Mouse (Mus musculus): ENCODE measurements around the gene Ergic1. TPM values are rescaled to one million over a fixed set of nuclear protein-coding genes. Genes with fewer than 3 reads are reported as not detected.
A peak's percentile ranks its signal among the peaks of the same experiment; 100 is the strongest.

Gene Ergic1
- polyA plus RNA-seq (2015; fragmentation: Nextera tagmentation; extraction: Ambion mirVana) = 33.8 and 35.7 TPM in 2 replicates

DNA sequence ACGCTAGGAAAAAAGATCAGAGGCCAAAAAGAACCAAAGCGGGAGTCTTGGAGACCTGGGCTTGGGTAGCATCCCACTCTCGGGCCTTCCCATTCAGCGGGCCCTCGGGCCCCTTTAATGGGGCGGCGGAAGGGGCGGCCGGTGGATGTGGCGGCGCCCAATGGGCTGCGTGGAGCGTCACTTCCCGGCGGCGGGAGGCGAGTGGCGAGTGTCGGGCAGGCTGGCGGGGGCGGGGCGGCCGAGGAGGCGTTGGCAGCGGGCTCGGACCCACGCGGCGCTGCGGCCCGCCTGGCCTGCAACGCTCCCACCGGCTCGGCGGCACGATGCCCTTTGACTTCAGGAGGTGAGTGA, at the start of gene Ergic1:
TSS of gene Ergic1 (plus strand) at position 200 of the 351 bp plus-strand sequence.
- H3K4me2 ChIP-seq = peak within 1 kb of the TSS; percentile 91
- H3K27ac ChIP-seq (replicated peaks) = peak within 1 kb of the TSS; percentile 62
- no peaks in the 10 kb centered on the region for H3K9me3 ChIP-seq (replicated peaks)
- under 1% methylated on average over 36 of the region's 36 CpGs for WGBS (ENCODE audit: insufficient replicate concordance)
- H3K4me1 ChIP-seq (replicated peaks) = peaks cover 50% of the 10 kb centered on the region
- peak within 1 kb of the TSS; percentile 65 for H3K4me3 ChIP-seq (replicated peaks)
- ATAC-seq (ENCODE audit: insufficient read depth) = peak; percentile 89
- H3K9ac ChIP-seq = peak within 1 kb of the TSS; percentile 61
- H3K36me3 ChIP-seq (replicated peaks) = 0 out of 2 replicates have a peak, but pooled peaks cover 7% of the 10 kb centered on the region
- peaks cover 6% of the 10 kb centered on the region; the same call in 1 of the 2 replicates for H3K27me3 ChIP-seq

DNA sequence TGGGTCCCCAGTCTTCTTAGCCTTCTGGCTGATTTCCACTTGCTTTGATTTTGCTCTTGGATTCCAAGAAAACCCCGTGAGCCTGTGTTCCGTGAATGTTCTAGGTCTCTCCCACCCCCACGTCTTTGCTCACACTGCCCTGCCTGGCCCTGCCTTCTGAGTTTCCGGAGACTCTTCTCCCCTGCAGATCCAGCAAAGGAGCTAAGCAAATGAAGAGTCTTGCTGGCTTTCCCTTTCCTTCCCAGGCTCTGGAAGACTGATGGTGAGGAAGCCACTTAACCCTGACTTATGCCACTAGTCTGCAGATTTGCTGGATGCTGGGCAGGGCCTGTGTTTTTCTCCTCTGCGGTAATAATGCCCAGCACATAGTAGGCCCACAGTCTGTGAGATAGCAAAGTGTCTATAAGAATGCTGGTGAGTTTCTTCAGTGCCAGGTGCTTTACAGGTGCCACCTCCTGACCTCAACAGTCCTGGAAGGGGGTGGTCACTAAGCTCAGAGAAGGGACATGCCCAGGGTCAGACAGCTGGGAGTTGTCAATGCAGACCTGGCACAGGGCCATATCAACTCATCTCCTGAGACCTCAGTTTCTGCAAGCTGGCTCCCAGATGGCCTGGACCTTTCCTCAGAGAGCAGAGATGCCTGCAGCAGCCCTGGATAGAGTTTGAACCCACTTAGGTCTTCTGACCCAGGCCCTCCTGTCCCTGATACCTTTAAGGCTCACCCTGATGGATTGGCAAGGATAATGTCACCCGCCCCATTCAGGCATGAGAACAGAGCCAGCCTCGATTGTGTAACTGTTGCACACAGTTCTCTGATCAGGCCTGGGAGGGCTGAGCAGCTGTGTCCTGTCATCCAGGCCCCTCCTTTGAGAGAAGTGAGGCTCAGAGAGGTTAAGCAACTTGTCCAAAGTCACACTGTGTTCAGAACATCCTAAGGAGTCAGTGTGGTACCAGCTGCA, 49.2 kb upstream of the Ergic1 start:
- WGBS (ENCODE audit: insufficient replicate concordance) = 68% methylated on average over 7 of the region's 7 CpGs

DNA sequence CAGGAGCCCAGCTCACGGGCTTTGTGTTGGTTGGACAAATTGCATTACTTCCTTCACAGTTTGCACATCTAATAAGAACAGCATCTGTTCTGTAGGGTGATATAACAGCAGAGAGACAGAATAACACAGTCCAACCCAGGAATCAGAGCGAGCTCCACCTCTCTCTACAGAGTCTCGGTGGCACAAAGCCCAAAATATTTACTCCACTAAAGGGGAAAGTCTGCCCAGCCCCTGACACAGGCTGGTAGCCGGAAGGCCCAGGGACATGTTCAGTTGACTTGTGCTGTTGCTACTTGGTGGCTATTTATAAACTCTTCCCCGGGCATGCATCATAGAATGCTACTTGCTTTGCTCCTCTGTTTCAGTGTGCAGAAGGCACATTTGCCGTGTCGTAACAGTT, 48.3 kb upstream of the Ergic1 start:
- Histone ChIP-seq H3K9ac (peak overlapping the region; percentile 31), H3K27ac (replicated peaks) (peak overlapping the region; percentile 100), H3K4me2 (no peak overlapping the region), H3K9me3 (replicated peaks) (no peaks in the 10 kb centered on the region), H3K4me3 (replicated peaks) (no peak overlapping the region), H3K27me3 (no peaks in the 10 kb centered on the region), H3K4me1 (replicated peaks) (peaks cover 90% of the 10 kb centered on the region), H3K36me3 (replicated peaks) (no peaks in the 10 kb centered on the region)
- ATAC-seq (ENCODE audit: insufficient read depth) = no peak
- 53% methylated on average over 7 of the region's 7 CpGs for WGBS (ENCODE audit: insufficient replicate concordance)

More for the DNA sequence above, 49.2 kb upstream of the Ergic1 start:
- Histone ChIP-seq H3K9ac (peak overlapping the region; percentile 31), H3K9me3 (replicated peaks) (no peaks in the 10 kb centered on the region), H3K27ac (replicated peaks) (peak overlapping the region; percentile 100), H3K4me1 (replicated peaks) (peaks cover 87% of the 10 kb centered on the region), H3K27me3 (no peaks in the 10 kb centered on the region), H3K36me3 (replicated peaks) (peaks cover under 1% of the 10 kb centered on the region; the same call in 1 of the 2 replicates), H3K4me2 (no peak overlapping the region), H3K4me3 (replicated peaks) (no peak overlapping the region)
- no peak for ATAC-seq (ENCODE audit: insufficient read depth)

DNA sequence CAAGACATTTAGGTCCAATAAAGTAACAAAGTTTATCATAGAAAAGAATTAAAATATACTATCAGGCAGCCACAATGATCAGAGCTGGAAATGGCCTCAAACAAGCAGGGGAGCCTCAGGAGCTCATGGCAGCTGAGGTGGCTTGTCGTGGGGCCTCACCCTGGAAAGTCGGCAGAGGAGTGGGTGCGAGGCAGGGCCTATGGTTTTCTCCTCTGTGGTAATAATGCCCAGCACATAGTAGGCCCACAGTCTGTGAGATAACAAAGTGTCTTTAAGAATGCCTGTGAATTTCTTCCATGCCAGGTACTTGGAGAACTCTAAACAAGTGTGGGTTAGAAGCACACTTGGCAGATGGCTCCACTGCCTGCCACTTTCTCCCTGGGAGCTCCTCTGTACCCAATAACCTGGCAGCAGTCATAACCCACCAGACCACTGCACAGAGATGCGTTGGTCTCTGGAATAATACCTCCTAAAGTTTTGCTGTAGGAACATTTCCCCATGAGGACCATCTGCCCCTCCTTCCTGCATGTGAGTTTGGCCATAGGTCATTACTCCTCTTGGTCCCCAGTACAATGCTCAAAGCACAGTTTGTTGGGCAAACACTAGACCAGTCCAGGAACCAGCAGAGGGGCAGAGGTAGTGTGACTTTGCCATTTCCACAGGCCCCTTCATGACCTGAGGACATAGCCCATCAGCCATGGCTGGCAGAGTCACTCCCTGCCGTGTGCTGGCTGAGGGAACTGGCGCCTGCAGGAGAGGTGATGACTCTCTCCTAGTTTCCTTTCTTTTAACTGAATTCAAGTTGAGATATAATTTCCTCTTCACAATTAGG, 47.6 kb upstream of the Ergic1 start:
- H3K4me2 ChIP-seq = peak overlapping the region; percentile 70
- H3K27ac ChIP-seq (replicated peaks) = peak overlapping the region; percentile 100
- peak; percentile 33; the same call in 1 of the 2 replicates for ATAC-seq (ENCODE audit: insufficient read depth)

DNA sequence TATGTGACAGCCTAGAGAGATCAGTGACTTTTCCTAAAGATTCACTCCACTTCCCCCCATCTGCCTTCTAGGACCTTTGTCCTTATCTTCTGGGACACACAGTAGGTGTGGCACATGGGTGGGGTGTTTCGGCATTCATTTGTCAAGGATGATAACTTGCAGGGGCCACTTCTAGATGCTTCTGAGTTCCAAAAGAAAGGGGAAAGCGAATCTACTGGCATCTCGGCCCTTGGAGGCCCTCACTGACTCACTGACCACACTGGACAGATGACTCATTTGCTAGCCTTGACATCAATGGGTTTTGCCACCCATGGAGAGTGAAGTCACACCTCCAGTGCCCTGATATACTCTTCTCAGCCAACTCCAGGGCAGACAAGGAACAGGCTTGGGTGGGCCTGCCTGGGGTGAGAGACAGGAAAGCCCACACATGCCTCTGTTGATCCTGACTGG, 46.7 kb upstream of the Ergic1 start:
- Histone ChIP-seq H3K9ac (peak overlapping the region; percentile 56), H3K27ac (replicated peaks) (peak overlapping the region; percentile 100), H3K4me3 (replicated peaks) (peak overlapping the region; percentile 21), H3K4me1 (replicated peaks) (peaks cover 81% of the 10 kb centered on the region), H3K36me3 (replicated peaks) (no peaks in the 10 kb centered on the region), H3K27me3 (no peaks in the 10 kb centered on the region), H3K9me3 (replicated peaks) (no peaks in the 10 kb centered on the region), H3K4me2 (peak overlapping the region; percentile 70)
- ATAC-seq (ENCODE audit: insufficient read depth) = peak; percentile 90
- 18% methylated on average over 3 of the region's 3 CpGs for WGBS (ENCODE audit: insufficient replicate concordance)

More for the DNA sequence above, 47.6 kb upstream of the Ergic1 start:
- Histone ChIP-seq H3K27me3 (no peaks in the 10 kb centered on the region), H3K4me3 (replicated peaks) (no peak overlapping the region), H3K9ac (peak overlapping the region; percentile 56), H3K4me1 (replicated peaks) (peaks cover 89% of the 10 kb centered on the region), H3K9me3 (replicated peaks) (no peaks in the 10 kb centered on the region), H3K36me3 (replicated peaks) (no peaks in the 10 kb centered on the region)
- 56% methylated on average over 6 of the region's 6 CpGs for WGBS (ENCODE audit: insufficient replicate concordance)

DNA sequence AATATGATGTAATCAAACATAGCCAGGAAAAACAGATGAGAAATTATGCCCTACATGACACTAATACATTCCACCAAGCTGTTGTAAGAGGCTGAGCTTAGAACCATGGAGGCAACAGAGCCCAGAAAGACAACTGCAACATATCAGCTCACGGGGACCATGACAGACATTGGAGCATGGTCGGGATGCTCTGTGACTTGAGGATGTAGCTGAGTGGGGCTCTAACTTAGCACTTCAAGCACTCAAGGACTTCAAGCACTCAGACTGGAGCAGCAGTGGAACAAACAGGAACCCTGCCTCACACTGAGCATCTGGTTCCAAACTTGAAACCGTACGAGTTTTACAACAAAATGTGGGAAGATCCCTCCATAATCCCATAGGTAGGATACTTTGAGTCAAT, 45.6 kb upstream of the Ergic1 start:
- peak overlapping the region; percentile 100 for H3K27ac ChIP-seq (replicated peaks)
- 89% methylated on average over 4 of the region's 4 CpGs for WGBS (ENCODE audit: insufficient replicate concordance)

DNA sequence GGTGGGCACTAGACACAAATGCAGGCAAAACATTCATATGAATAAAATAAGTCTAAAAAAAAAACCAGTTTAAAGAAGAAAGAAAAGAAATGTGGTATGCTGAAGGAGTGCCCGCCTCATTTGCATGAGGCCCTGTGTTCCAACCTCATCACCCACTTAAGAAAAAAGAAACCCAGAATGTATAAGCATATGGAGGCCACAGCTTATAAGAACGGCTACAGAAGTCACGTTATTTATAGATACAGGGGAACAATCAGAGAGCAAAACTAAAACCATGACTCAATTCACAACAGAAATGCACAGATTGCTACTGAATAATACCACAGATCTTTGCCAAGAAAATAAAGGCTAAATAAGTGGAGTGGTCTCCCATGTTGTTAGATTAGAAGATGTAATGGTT, 43.0 kb upstream of the Ergic1 start:
- no peak overlapping the region for H3K4me3 ChIP-seq (replicated peaks)
- ATAC-seq (ENCODE audit: insufficient read depth) = no peak
- no peaks in the 10 kb centered on the region for H3K36me3 ChIP-seq (replicated peaks)
- H3K9ac ChIP-seq = no peak overlapping the region
- H3K27me3 ChIP-seq = no peaks in the 10 kb centered on the region
- H3K4me1 ChIP-seq (replicated peaks) = peaks cover 48% of the 10 kb centered on the region
- H3K27ac ChIP-seq (replicated peaks) = no peak overlapping the region
- WGBS (ENCODE audit: insufficient replicate concordance) = 65% methylated on average over 3 of the region's 3 CpGs
- H3K4me2 ChIP-seq = no peak overlapping the region
- no peaks in the 10 kb centered on the region for H3K9me3 ChIP-seq (replicated peaks)

More for the DNA sequence above, 45.6 kb upstream of the Ergic1 start:
- H3K27me3 ChIP-seq = no peaks in the 10 kb centered on the region
- H3K9me3 ChIP-seq (replicated peaks) = no peaks in the 10 kb centered on the region
- peaks cover 70% of the 10 kb centered on the region for H3K4me1 ChIP-seq (replicated peaks)
- no peak for ATAC-seq (ENCODE audit: insufficient read depth)
- no peaks in the 10 kb centered on the region for H3K36me3 ChIP-seq (replicated peaks)
- peak overlapping the region; percentile 70; the same call in 1 of the 2 replicates for H3K4me2 ChIP-seq
- no peak overlapping the region for H3K4me3 ChIP-seq (replicated peaks)
- no peak overlapping the region for H3K9ac ChIP-seq

DNA sequence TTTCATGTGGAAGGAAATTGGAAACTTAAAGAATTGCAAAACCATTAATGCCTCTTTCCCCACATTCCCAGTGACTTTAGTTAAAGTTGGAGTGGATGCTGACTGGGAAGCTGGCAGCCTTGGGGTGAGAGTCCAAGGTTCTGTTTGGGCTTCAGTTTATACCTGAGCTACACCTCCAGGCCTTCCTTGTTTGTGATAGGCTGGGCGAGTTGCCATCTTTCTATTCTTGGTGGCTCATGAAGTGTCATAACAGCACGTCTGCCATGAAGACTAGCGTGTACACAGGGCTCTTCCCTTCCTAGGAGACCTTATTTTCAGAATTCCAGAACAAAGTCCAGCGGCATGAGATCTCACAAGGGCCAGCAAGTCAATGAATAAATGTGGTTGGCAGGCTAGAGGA, 38.6 kb upstream of the Ergic1 start:
- no peaks in the 10 kb centered on the region for H3K36me3 ChIP-seq (replicated peaks)
- 50% methylated on average over 4 of the region's 4 CpGs for WGBS (ENCODE audit: insufficient replicate concordance)
- peaks cover 16% of the 10 kb centered on the region for H3K4me1 ChIP-seq (replicated peaks)
- H3K4me3 ChIP-seq (replicated peaks) = no peak overlapping the region
- no peaks in the 10 kb centered on the region for H3K27me3 ChIP-seq
- H3K9ac ChIP-seq = no peak overlapping the region
- H3K9me3 ChIP-seq (replicated peaks) = no peaks in the 10 kb centered on the region
- H3K27ac ChIP-seq (replicated peaks) = no peak overlapping the region
- ATAC-seq (ENCODE audit: insufficient read depth) = peak; percentile 67
- no peak overlapping the region for H3K4me2 ChIP-seq

DNA sequence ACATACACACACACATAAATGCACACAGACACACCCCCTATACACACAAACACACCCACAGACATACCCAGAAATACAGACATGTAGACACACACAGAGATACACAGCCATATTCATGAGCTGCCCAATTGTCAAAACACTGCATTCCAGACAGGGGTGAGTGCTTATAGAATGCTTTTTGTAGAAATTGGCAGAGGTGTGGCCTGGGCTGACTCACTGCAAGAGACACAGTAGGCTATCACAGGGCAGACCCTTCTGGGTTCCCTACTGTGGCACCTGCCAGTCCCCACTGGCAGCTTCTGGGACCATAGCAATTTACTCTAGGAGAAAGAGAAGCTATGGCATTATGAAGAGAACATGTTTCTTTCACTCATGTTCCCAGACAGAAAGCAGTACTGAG, 37.0 kb upstream of the Ergic1 start:
- Histone ChIP-seq H3K4me2 (no peak overlapping the region), H3K27ac (replicated peaks) (no peak overlapping the region), H3K27me3 (peaks cover 8% of the 10 kb centered on the region), H3K4me3 (replicated peaks) (no peak overlapping the region), H3K36me3 (replicated peaks) (no peaks in the 10 kb centered on the region), H3K4me1 (replicated peaks) (peaks cover 14% of the 10 kb centered on the region), H3K9ac (no peak overlapping the region), H3K9me3 (replicated peaks) (no peaks in the 10 kb centered on the region)
- no peak for ATAC-seq (ENCODE audit: insufficient read depth)

DNA sequence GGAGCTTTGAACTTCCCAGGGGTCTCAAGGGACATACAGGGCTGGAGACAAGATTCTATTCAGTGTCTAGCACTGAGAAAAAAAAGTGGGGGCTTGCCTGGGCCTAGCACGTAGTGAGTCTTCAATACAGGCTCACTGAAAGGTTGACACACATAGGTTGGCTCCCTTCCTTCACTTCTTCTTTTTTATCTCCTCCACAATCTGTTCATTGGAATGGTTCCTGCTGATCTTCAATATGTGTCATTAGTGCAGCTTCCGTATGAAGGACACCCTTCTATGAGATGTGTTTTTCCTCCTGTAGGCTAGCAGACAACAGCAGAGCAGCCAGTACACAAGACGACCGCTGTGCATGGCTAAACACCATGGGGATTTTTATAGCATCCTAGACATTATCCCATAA, 36.5 kb upstream of the Ergic1 start:
- Histone ChIP-seq H3K36me3 (replicated peaks) (no peaks in the 10 kb centered on the region), H3K4me2 (no peak overlapping the region), H3K4me1 (replicated peaks) (peaks cover 18% of the 10 kb centered on the region), H3K4me3 (replicated peaks) (no peak overlapping the region), H3K9ac (no peak overlapping the region), H3K27me3 (peaks cover 8% of the 10 kb centered on the region), H3K27ac (replicated peaks) (no peak overlapping the region), H3K9me3 (replicated peaks) (no peaks in the 10 kb centered on the region)
- no peak for ATAC-seq (ENCODE audit: insufficient read depth)
- 64% methylated on average over 4 of the region's 4 CpGs for WGBS (ENCODE audit: insufficient replicate concordance)

DNA sequence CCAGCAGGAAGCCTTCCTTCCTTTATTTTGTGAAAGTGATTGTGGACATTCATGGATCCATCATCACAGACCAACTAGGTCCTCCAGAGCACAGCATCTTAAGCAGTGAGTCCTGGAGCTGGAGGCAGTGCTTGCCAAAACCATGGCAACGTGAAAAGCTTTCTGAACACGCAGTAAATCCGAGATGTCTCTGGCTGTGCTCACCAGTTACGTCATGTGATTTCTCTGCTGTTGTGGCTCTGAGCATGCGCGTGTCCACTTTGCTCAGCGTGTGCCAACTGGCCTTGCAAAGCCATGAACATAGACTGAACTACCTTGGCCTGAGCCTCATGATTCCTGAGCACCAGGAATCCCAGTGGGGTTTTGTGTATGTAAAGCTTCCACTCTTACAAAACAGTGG, 36.0 kb upstream of the Ergic1 start:
- no peaks in the 10 kb centered on the region for H3K9me3 ChIP-seq (replicated peaks)
- H3K4me1 ChIP-seq (replicated peaks) = peaks cover 20% of the 10 kb centered on the region
- no peaks in the 10 kb centered on the region for H3K36me3 ChIP-seq (replicated peaks)
- H3K4me2 ChIP-seq = no peak overlapping the region
- no peak overlapping the region for H3K27ac ChIP-seq (replicated peaks)
- ATAC-seq (ENCODE audit: insufficient read depth) = no peak
- no peak overlapping the region for H3K4me3 ChIP-seq (replicated peaks)
- WGBS (ENCODE audit: insufficient replicate concordance) = 82% methylated on average over 7 of the region's 7 CpGs
- peaks cover 11% of the 10 kb centered on the region for H3K27me3 ChIP-seq
- no peak overlapping the region for H3K9ac ChIP-seq
